ENCODE assay signal across 11 mouse cellular contexts in genomic region chr2:136832936-136833335, GRCm38 (mm10). TPM values are rescaled to one million over a fixed set of nuclear protein-coding genes. Genes with fewer than 3 reads are reported as not detected.
DNase-seq lines count a peak whose midpoint lies in the region; ATAC-seq and TF ChIP-seq lines count a peak whose summit lies in the region.
"Had no signal": no experiment of that assay in that cellular context is flagged by ENCODE, and none has a peak within 500 bp of the region (broad histone marks: within the 10 kb centered on the region; RNA-seq: fewer than 3 reads in every experiment).

No protein-coding gene starts in this region.

- H3K36me3 ChIP-seq in lung, postnatal 0 days (ENCODE audit: insufficient read depth, low read length) = no peaks in the 10 kb centered on the region
- H3K36me3 ChIP-seq: hindbrain, embryonic 12.5 days had no signal

- no peak overlapping the region for H3K4me2 ChIP-seq in lung, postnatal 0 days (replicated peaks; ENCODE audit: low read depth, low read length)
- H3K4me2 ChIP-seq: hindbrain, embryonic 12.5 days had no signal

- TF ChIP-seq CTCF in lung, postnatal 0 days (IDR thresholded peaks at IDR 0.05) = no peak

- no peaks in the 10 kb centered on the region for H3K9me3 ChIP-seq in lung, postnatal 0 days (ENCODE audit: low read length)
- H3K9me3 ChIP-seq: hindbrain, embryonic 12.5 days had no signal

- no peak overlapping the region for H3K9ac ChIP-seq in lung, postnatal 0 days (replicated peaks; ENCODE audit: low read depth)
- H3K9ac ChIP-seq: hindbrain, embryonic 12.5 days had no signal

- H3K27ac ChIP-seq in lung, postnatal 0 days (ENCODE audit: low read length) = no peak overlapping the region
- H3K27ac ChIP-seq: hindbrain, embryonic 12.5 days had no signal

- H3K4me3 ChIP-seq in lung, postnatal 0 days (ENCODE audit: low read depth, low read length) = no peak overlapping the region
- H3K4me3 ChIP-seq: hindbrain, embryonic 12.5 days had no signal

- TF ChIP-seq EP300 in lung, postnatal 0 days (IDR thresholded peaks at IDR 0.05) = peak; percentile 38; the same call in 1 of the 2 replicates

- no peaks in the 10 kb centered on the region for H3K27me3 ChIP-seq in lung, postnatal 0 days (replicated peaks; ENCODE audit: insufficient read depth, low read length)
- H3K27me3 ChIP-seq: hindbrain, embryonic 12.5 days had no signal

- peak; percentile 25 to 64 for DNase-seq in adrenal gland, adult (ENCODE audit: inconsistent age in 2 of 2, low spot score in 1 of 2)
- no peak for DNase-seq in adrenal gland, postnatal 4 days (ENCODE audit: low spot score in 2 of 2)
- DNase-seq in adrenal gland, postnatal 36 days = peak; percentile 19 to 27
- peak; percentile 8 to 28 for DNase-seq in heart, postnatal 36 days
- peak; percentile 44 for DNase-seq in lung, postnatal 0 days (ENCODE audit: low spot score)
- no peak for DNase-seq in left cerebral cortex, adult 9 months (ENCODE audit: low spot score in 2 of 2)
- no peak for DNase-seq in ovary, postnatal 36 days (ENCODE audit: low spot score)
- no peak for DNase-seq in left cerebral cortex, postnatal 36 days (ENCODE audit: low spot score in 2 of 2)
- DNase-seq: cerebellum, postnatal 10 days; thymus, postnatal 14 days had no signal

- no peaks in the 10 kb centered on the region for H3K4me1 ChIP-seq in lung, postnatal 0 days (ENCODE audit: insufficient read depth, low read depth, low read length)
- H3K4me1 ChIP-seq: hindbrain, embryonic 12.5 days had no signal

- peak; percentile 87 for ATAC-seq in lung, postnatal 0 days

- intact Hi-C loops in heart, postnatal 36 days (cut with DNase I) = no loop called here
- intact Hi-C loops in left cerebral cortex, postnatal 36 days (cut with DNase I) = loop anchor here (10.0 kb wide), 2 partner anchors 238 to 348 kb away; no protein-coding TSS in a partner anchor

- 32% methylated on average over 3 of the region's 3 CpGs for WGBS in lung, postnatal 0 days

RNA-seq across cellular contexts. Expression of gene AL731706.2, which starts 52.5 kb away (rescaled TPM):
- total RNA-seq in adrenal gland, postnatal 4 days (2021) = 10 to 100 TPM in 1 of 2 experiments, not detected in 1; 20.2 TPM
- total RNA-seq in adrenal gland, postnatal 36 days (2021) = 1 to 10 TPM; 7.8 to 9.0 TPM
- total RNA-seq in heart, postnatal 36 days (2021) = 10 to 100 TPM; 22.3 to 33.7 TPM
- polyA plus RNA-seq in lung, postnatal 0 days (2015; fragmentation: Nextera tagmentation; extraction: Ambion mirVana) = 21.4 and 24.6 TPM in 2 replicates
- 10 to 100 TPM in 1 of 2 experiments, 1 to 10 TPM in 1; 8.5 to 14.3 TPM for total RNA-seq in left cerebral cortex, postnatal 36 days (2021)

RNA-seq across cellular contexts. Expression of gene Slx4ip, which starts 58.1 kb away (rescaled TPM):
- total RNA-seq in adrenal gland, postnatal 4 days (2021) = 1 to 10 TPM; 7.4 to 7.6 TPM
- total RNA-seq in adrenal gland, postnatal 36 days (2021) = 1 to 10 TPM; 6.1 TPM
- total RNA-seq in heart, postnatal 36 days (2021) = 1 to 10 TPM; 1.3 to 2.0 TPM
- polyA plus RNA-seq in lung, postnatal 0 days (2015; fragmentation: Nextera tagmentation; extraction: Ambion mirVana) = 3.1 and 3.2 TPM in 2 replicates
- total RNA-seq in left cerebral cortex, postnatal 36 days (2021) = 1 to 10 TPM; 8.1 to 8.2 TPM

RNA-seq across cellular contexts. Expression of gene AL731706.1, which starts 58.3 kb away (rescaled TPM):
- 10 to 100 TPM in 1 of 2 experiments, 1 to 10 TPM in 1; 9.4 to 12.6 TPM for total RNA-seq in adrenal gland, postnatal 4 days (2021)
- total RNA-seq in adrenal gland, postnatal 36 days (2021) = 10 to 100 TPM; 14.3 to 23.6 TPM
- 10 to 100 TPM; 37.3 to 38.0 TPM for total RNA-seq in heart, postnatal 36 days (2021)
- 24.3 and 24.8 TPM in 2 replicates for polyA plus RNA-seq in lung, postnatal 0 days (2015; fragmentation: Nextera tagmentation; extraction: Ambion mirVana)
- total RNA-seq in left cerebral cortex, postnatal 36 days (2021) = 10 to 100 TPM; 10.5 to 15.2 TPM

RNA-seq across cellular contexts. Expression of gene Mkks, which starts 58.3 kb away (rescaled TPM):
- total RNA-seq in adrenal gland, postnatal 4 days (2021) = 10 to 100 TPM; 13.2 to 18.9 TPM
- total RNA-seq in adrenal gland, postnatal 36 days (2021) = 10 to 100 TPM; 16.8 to 26.6 TPM
- 10 to 100 TPM; 28.5 to 28.6 TPM for total RNA-seq in heart, postnatal 36 days (2021)
- polyA plus RNA-seq in lung, postnatal 0 days (2015; fragmentation: Nextera tagmentation; extraction: Ambion mirVana) = 6.7 and 7.6 TPM in 2 replicates
- 10 to 100 TPM; 26.2 to 26.9 TPM for total RNA-seq in left cerebral cortex, postnatal 36 days (2021)

Comparison
In these comparisons a context has a peak if more than half of its experiments do, and no peak if none do; other contexts are left out.
1. DNase-seq: peak in adrenal gland, adult (2 of 2), adrenal gland, postnatal 36 days (2 of 2), heart, postnatal 36 days (2 of 2) and lung, postnatal 0 days (single experiment); none in adrenal gland, postnatal 4 days (0 of 2), left cerebral cortex, adult 9 months (0 of 2), ovary, postnatal 36 days (single experiment) and left cerebral cortex, postnatal 36 days (0 of 2).